Mouse (Mus musculus) MEL-GATA-1-ER (cell line): Measurements from ENCODE around the gene Ren1.

ENCODE experiments used
- DNase-seq: peaks from one replicate; pipeline ENCODE4 v3.0.0-alpha.2; 2012; ENCODE audit warnings: low read depth; ENCODE audit errors: extremely low read depth

The Ren1 gene

GRCm38 (mm10) chr1:133408880-133409516 is 58.7 kb downstream of the Ren1 start:
- DNase-seq = no peak

GRCm38 (mm10) chr1:133409786-133410185 is 59.5 kb downstream of the Ren1 start:
- DNase-seq = no peak
